Mouse (Mus musculus) liver, postnatal 0 days (tissue): ENCODE measurements at regions not wholly inside any gene's neighbourhood (a gene's known extent, or its start where the extent isn't known, plus 50 kb on each side); places are given as distances from the start of the nearest gene placed in this dataset.

Experiments
- ATAC-seq: fragments of 200-750 bp; cut with Nextera tagmentation; 2 replicates; pipeline ENCODE4 v1.8.0; 2017; ENCODE audit warnings: mild to moderate bottlenecking, moderate library complexity
- DNase-seq: peaks from one replicate; pipeline ENCODE4 v3.0.0-alpha.2; 2016
- H3K27ac ChIP-seq: fragments of 300-500 bp; sonication (generic); 2 replicates; pipeline ENCODE4 v1.5.1; 2014; ENCODE audit warnings: antibody characterized with exemption, moderate library complexity, mild to moderate bottlenecking, low read depth
- H3K27me3 ChIP-seq: fragments of 300-500 bp; sonication (generic); 2 replicates; pipeline ENCODE4 v1.6.1; 2014; ENCODE audit warnings: low read length, control low read depth, mixed read lengths; ENCODE audit not compliant: insufficient read depth
- H3K36me3 ChIP-seq: fragments of 300-500 bp; sonication (generic); replicated peaks from 2 replicates; pipeline ENCODE4 v1.6.1; 2014; ENCODE audit warnings: mild to moderate bottlenecking, control low read depth, low read length, moderate library complexity, mixed read lengths; ENCODE audit not compliant: insufficient read depth
- H3K4me1 ChIP-seq: fragments of 300-500 bp; sonication (generic); 2 replicates; pipeline ENCODE4 v1.6.1; 2014; ENCODE audit warnings: antibody characterized with exemption, mild to moderate bottlenecking, control low read depth; ENCODE audit not compliant: insufficient read depth
- H3K4me2 ChIP-seq: fragments of 300-500 bp; sonication (generic); 2 replicates; pipeline ENCODE4 v1.6.1; 2014; ENCODE audit warnings: low read depth, mild to moderate bottlenecking, low read length, moderate library complexity, mixed read lengths
- H3K4me3 ChIP-seq: fragments of 300-500 bp; sonication (generic); 2 replicates; pipeline ENCODE4 v1.5.1; 2014; ENCODE audit warnings: low read depth, low read length
- H3K9ac ChIP-seq: fragments of 300-500 bp; sonication (generic); replicated peaks from 2 replicates; pipeline ENCODE4 v1.6.1; 2014; ENCODE audit warnings: mild to moderate bottlenecking, moderate library complexity
- H3K9me3 ChIP-seq: fragments of 300-500 bp; sonication (generic); 2 replicates; pipeline ENCODE4 v1.6.1; 2016; ENCODE audit warnings: mild to moderate bottlenecking, control low read depth, low read length, mixed read lengths
- CTCF ChIP-seq: sonication (generic); IDR thresholded peaks from 2 replicates; pipeline ENCODE4 v1.5.1; 2016; ENCODE audit warnings: antibody characterized with exemption, low read depth
- EP300 ChIP-seq: IDR thresholded peaks from 2 replicates; pipeline ENCODE4 v1.6.1; 2016; ENCODE audit warnings: antibody characterized with exemption, low read depth, mild to moderate bottlenecking
- WGBS: fragments of 180-500 bp; shearing (Covaris S2); extraction: QIAGEN DNeasy Blood & Tissue Kit; methylation state at CpG from one replicate; pipeline ENCODE4 v1.1.7; 2014; ENCODE audit not compliant: insufficient replicate concordance; 5-methylcytosine and 5-hydroxymethylcytosine counted together

DNA sequence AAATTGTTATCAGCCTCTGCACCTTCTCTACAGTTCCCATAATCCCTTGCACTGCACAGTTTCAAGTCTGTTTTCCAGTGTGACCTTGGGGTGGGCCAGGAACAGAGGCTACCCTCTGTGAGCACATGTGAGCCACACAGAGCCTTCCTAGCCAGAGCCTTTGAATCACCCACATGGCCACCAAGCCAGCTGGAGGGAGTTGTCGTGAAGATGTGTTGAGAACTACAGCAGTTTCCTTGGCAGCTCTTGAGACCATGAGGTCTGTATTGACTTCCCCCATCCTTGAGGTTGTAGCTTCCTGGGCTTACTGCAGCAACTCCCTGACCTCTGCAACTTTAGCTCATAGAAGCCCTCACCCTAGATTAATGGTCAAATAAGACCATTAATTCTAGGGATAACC is 318.1 kb downstream of the Wdr11 start:
- H3K27me3 ChIP-seq: no peaks in the 10 kb centered on the region
- no peak for DNase-seq
- no peak overlapping the region for H3K27ac ChIP-seq
- H3K36me3 ChIP-seq: no peaks in the 10 kb centered on the region
- no peak overlapping the region for H3K9ac ChIP-seq
- H3K4me3 ChIP-seq: no peak overlapping the region
- 64% methylated on average over 1 of the region's 1 CpGs for WGBS
- no peak for ATAC-seq
- no peaks in the 10 kb centered on the region for H3K9me3 ChIP-seq
- no peak for TF ChIP-seq EP300
- no peak overlapping the region for H3K4me2 ChIP-seq
- H3K4me1 ChIP-seq: no peaks in the 10 kb centered on the region

- Histone ChIP-seq H3K9me3 (no peaks in the 10 kb centered on the region), H3K4me2 (no peak overlapping the region), H3K27me3 (no peaks in the 10 kb centered on the region), H3K4me1 (no peaks in the 10 kb centered on the region), H3K36me3 (no peaks in the 10 kb centered on the region), H3K4me3 (no peak overlapping the region), H3K27ac (no peak overlapping the region), H3K9ac (no peak overlapping the region)
- ATAC-seq (no peak), DNase-seq (no peak)
- no peak for TF ChIP-seq CTCF
- no peak for TF ChIP-seq EP300
- WGBS: 62% methylated on average over 3 of the region's 3 CpGs
Measured at GRCm38 (mm10) chr7:129910826-129911225, 319.2 kb downstream of the Wdr11 start.

GRCm38 (mm10) chr7:129914871-129915270 is 323.2 kb downstream of the Wdr11 start:
- WGBS: 86% methylated on average over 6 of the region's 6 CpGs
- no peak for ATAC-seq

DNA sequence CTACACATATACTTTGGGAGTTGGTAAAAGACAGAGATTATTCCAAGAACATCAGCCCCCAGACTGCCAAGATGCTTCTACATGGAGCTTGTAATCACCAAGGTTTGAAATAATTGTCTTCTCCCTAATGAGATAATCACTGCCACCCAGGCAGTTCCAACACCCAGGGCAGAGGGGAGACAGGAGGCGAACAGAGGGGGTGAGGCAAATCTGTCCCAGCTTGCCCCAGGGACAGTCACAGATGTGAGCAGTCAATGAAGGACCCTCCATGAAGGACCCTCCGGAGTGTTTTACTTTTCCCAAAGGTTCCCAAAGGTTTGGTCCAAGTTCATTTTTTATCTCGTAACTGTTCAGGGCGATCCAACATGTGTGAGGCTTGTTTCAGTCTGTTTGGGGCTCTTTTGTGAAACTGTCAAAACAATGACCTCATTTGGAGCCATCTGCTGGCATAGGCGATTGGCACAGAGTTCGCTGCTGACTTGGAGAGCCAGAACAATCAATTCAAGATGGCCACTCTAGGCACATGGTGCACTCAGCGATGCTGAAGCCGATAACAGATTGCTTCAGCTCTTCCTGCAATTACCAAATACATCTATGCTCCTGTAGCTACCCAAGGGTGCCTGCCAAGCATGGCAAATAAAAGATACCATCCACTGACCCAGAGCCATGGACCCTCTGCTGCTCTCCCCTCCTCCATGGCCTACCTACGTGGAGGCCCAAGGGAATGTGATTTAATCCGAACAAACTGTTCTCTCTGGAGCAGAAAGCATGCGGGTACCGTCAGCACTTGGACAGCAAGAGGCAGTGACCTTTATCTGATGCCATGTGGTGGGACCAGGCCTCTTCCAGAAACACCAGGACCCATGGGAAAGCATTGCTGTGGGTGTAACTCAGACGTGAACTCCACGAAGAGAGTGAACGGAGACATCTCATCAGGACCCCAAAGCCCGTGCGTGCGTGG is 326.9 kb downstream of the Wdr11 start:
- Histone ChIP-seq H3K27me3 (no peaks in the 10 kb centered on the region), H3K4me1 (no peaks in the 10 kb centered on the region), H3K27ac (no peak overlapping the region), H3K4me3 (no peak overlapping the region), H3K36me3 (no peaks in the 10 kb centered on the region), H3K4me2 (no peak overlapping the region), H3K9me3 (no peaks in the 10 kb centered on the region), H3K9ac (no peak overlapping the region)
- DNase-seq (no peak), ATAC-seq (no peak)
- 83% methylated on average over 18 of the region's 18 CpGs for WGBS
- TF ChIP-seq CTCF: no peak
- no peak for TF ChIP-seq EP300

More at GRCm38 (mm10) chr7:129914871-129915270, 323.2 kb downstream of the Wdr11 start:
- Histone ChIP-seq H3K4me2 (no peak overlapping the region), H3K27me3 (no peaks in the 10 kb centered on the region), H3K4me1 (no peaks in the 10 kb centered on the region), H3K9ac (no peak overlapping the region), H3K9me3 (no peaks in the 10 kb centered on the region), H3K4me3 (no peak overlapping the region), H3K36me3 (no peaks in the 10 kb centered on the region), H3K27ac (no peak overlapping the region)
- DNase-seq: no peak
- TF ChIP-seq EP300 (no peak), CTCF (no peak)

DNA sequence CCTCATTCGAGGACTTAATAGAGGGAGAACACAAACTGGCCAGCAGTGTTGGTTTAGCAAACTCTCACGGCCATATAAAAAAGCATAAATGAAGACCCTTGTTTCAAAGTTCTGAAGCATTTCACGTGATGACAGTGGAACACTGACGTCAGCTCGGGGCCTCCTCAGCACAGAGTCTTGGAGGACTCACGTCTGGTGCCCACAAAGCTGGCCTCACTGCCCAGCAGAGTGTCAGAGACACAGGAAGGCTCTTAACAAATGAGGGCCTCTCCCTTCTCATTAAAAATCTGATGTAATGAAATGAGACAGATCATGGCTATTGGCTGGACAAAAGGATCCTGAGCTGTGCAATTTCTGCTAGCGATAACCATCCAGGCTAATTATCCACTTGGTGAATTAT is 330.6 kb downstream of the Wdr11 start:
- Histone ChIP-seq H3K4me1 (no peaks in the 10 kb centered on the region), H3K36me3 (no peaks in the 10 kb centered on the region), H3K4me2 (no peak overlapping the region), H3K9me3 (no peaks in the 10 kb centered on the region), H3K9ac (no peak overlapping the region), H3K27me3 (no peaks in the 10 kb centered on the region), H3K27ac (no peak overlapping the region), H3K4me3 (no peak overlapping the region)
- DNase-seq: no peak
- 69% methylated on average over 7 of the region's 7 CpGs for WGBS
- TF ChIP-seq CTCF (no peak), EP300 (no peak)
- ATAC-seq: no peak

GRCm38 (mm10) chr7:129936731-129937130 is 345.1 kb downstream of the Wdr11 start:
- Histone ChIP-seq H3K9ac (no peak overlapping the region), H3K4me1 (no peaks in the 10 kb centered on the region), H3K9me3 (no peaks in the 10 kb centered on the region), H3K27me3 (no peaks in the 10 kb centered on the region), H3K4me2 (no peak overlapping the region), H3K36me3 (no peaks in the 10 kb centered on the region), H3K4me3 (no peak overlapping the region), H3K27ac (no peak overlapping the region)
- 75% methylated on average over 6 of the region's 6 CpGs for WGBS
- no peak for ATAC-seq
- TF ChIP-seq EP300 (no peak), CTCF (no peak)
- DNase-seq: no peak
